Mouse (Mus musculus) lung, postnatal 25 days (tissue): ENCODE measurements around the gene Cenpf.

Experiments
- DNase-seq: peaks from one replicate; pipeline ENCODE4 v3.0.0; 2022; ENCODE audit warnings: low spot score

Gene Cenpf

DNA sequence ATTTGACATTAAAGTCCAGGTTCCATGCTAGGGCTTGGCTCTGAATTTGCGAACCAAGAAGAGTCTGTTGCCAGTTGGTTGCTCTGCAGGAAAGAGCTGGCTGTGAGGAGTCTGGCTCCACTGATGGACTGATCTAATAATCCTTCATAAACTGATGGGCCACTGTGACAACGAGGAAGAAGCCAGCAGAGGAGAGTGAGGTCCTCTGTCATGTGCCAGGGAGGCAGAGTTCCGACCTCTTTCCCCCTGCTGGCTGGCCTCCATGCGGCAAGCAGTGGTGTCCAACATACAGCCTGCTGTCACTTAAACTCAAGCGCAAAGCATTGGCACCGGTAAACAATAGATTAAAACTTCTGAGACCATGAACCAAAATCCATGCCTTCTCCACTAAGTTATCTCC lies 57.9 kb downstream of the Cenpf start:
- no peak for DNase-seq

GRCm38 (mm10) chr1:189627976-189628768 lies 59.7 kb downstream of the Cenpf start:
- peak; percentile 41 for DNase-seq

- no peak for DNase-seq
These were observed 63.1 kb downstream of the Cenpf start for GRCm38 (mm10) chr1:189624756-189625155.

- DNase-seq, result peak; percentile 41
These were observed 68.7 kb downstream of the Cenpf start for GRCm38 (mm10) chr1:189618970-189619740.

GRCm38 (mm10) chr1:189617381-189617780 lies 70.5 kb downstream of the Cenpf start:
- DNase-seq, result no peak

- DNase-seq, result no peak
These were observed 72.6 kb downstream of the Cenpf start for GRCm38 (mm10) chr1:189615246-189615645.

DNA sequence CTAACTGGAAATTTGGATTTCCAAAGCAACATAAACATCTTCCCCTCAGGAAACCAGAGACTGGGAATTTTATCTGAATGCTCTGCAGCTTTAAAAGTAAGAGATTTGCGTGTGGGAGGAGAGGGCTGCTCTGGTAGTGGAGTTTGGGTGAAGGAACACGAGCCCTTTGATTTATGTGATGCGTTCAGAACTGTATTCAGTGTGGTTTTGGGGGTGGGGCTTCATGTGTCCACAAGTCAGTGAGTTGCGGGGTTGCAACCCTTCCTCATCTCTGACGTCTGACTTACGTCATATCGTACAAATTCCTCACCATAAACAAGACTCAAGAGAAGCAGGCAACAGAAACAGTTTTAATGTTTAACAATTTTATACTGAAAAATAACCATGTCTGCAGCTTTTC lies 74.8 kb downstream of the Cenpf start:
- DNase-seq, result no peak

DNA sequence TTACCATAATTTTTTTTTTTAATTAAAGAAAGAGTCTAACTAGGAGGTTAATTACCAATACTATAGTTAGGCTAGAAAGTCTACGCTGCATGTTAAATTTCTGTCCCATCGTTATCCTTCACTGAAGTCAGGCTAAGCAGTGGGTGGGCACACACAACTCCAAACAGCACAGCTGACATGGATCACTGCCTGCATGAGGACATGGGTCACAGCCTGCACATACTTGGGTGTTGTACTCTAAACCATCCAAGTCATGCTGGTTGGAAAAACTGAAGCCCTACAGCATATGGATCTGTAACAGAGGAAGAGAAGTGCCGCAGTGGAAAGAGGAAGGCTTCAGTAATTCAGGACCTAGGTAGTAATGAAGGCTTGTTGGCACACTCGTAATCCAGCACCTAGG lies 76.1 kb downstream of the Cenpf start:
- DNase-seq, result no peak

DNA sequence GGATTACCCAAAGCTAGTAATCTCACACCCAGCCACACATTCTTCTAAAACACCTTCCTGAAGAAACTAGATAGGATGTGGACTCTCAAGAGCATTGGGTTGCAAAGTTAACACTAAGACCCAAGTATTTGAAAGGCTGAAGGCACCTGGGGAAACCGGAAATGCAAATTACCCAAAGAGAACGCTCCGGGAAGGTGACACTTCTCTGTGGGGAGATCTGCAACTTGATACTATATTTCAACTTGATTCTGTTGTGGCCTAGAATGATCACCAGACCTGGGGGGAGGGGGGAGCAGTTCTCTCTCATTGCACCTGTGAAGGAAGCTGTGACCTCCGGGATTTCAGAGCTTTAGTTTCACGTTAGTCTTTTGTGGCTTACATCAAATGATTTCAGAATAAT lies 79.2 kb downstream of the Cenpf start:
- DNase-seq, result peak; percentile 16

DNA sequence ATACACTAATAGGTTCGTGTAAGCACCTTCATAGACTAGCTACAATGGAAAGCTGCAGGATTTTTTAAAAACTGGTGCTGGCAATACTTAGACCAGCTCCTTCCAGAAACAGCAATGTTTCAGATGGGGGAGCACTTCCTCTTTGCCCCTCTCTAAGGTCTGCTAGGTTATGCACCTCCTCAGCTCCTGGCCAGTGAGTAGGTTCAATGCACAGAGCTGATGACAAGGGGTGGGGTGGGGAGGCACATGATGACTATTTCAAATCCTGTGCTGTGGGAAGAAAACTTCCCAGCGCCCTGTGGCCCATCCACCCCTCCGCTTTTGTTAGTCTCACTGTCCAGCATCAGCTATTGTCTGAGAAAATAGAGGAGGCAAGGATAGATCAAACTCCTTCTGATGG lies 79.8 kb downstream of the Cenpf start:
- no peak for DNase-seq

GRCm38 (mm10) chr1:189605598-189606126 lies 82.2 kb downstream of the Cenpf start:
- DNase-seq, result no peak

- no peak for DNase-seq
These were observed 90.8 kb downstream of the Cenpf start for GRCm38 (mm10) chr1:189597096-189597495.
